Mouse (Mus musculus) thymus, postnatal 36 days (tissue): ENCODE data around the gene Mcu.

Source experiments
- DNase-seq, 2 experiments: peaks; one replicate each; pipeline ENCODE4 v3.0.0; 2022; ENCODE audit warnings: mixed read lengths in 2 of 2

Gene Mcu

GRCm38 (mm10) chr10:59616522-59616921 lies at the start of gene Mcu:
Gene Mcu (minus strand): TSS chr10:59616692.
- DNase-seq = peak; percentile 94 to 95

- DNase-seq = no peak
Measured at GRCm38 (mm10) chr10:59665503-59666291, 49.2 kb upstream of the Mcu start.

GRCm38 (mm10) chr10:59664765-59665164 lies 48.3 kb upstream of the Mcu start:
- no peak for DNase-seq

GRCm38 (mm10) chr10:59656799-59657198 lies 40.3 kb upstream of the Mcu start:
- peak in 1 of 2 experiments; percentile 8 for DNase-seq

GRCm38 (mm10) chr10:59646821-59647378 lies 30.4 kb upstream of the Mcu start:
- no peak for DNase-seq

- DNase-seq = no peak
Measured at GRCm38 (mm10) chr10:59645153-59645552, 28.7 kb upstream of the Mcu start.

- no peak for DNase-seq
Measured at GRCm38 (mm10) chr10:59644710-59645109, 28.2 kb upstream of the Mcu start.

GRCm38 (mm10) chr10:59643645-59644044 lies 27.2 kb upstream of the Mcu start:
- peak; percentile 4 to 20 for DNase-seq

- no peak for DNase-seq
Measured at GRCm38 (mm10) chr10:59642659-59643377, 26.3 kb upstream of the Mcu start.

- no peak for DNase-seq
Measured at GRCm38 (mm10) chr10:59638576-59638975, 22.1 kb upstream of the Mcu start.

- no peak for DNase-seq
Measured at GRCm38 (mm10) chr10:59637596-59638124, 21.2 kb upstream of the Mcu start.

- no peak for DNase-seq
Measured at GRCm38 (mm10) chr10:59636751-59637533, 20.4 kb upstream of the Mcu start.

GRCm38 (mm10) chr10:59636048-59636447 lies 19.6 kb upstream of the Mcu start:
- no peak for DNase-seq

- DNase-seq = no peak
Measured at GRCm38 (mm10) chr10:59629506-59629782, 13.0 kb upstream of the Mcu start.

GRCm38 (mm10) chr10:59628641-59629505 lies 12.4 kb upstream of the Mcu start:
- DNase-seq = no peak

- peak; percentile 48 to 68 for DNase-seq
Measured at GRCm38 (mm10) chr10:59623496-59623895, 7.0 kb upstream of the Mcu start.

GRCm38 (mm10) chr10:59621355-59621754 lies 4.9 kb upstream of the Mcu start:
- DNase-seq = no peak

GRCm38 (mm10) chr10:59617776-59618175 lies 1.3 kb upstream of the Mcu start:
- DNase-seq = no peak

GRCm38 (mm10) chr10:59615981-59616520 lies 441 bp downstream of the Mcu start, which contains the start of gene Gm10322:
Gene Gm10322 (plus strand): TSS chr10:59616063.
- DNase-seq = peak; percentile 72 to 77

GRCm38 (mm10) chr10:59615411-59615810 lies 1.1 kb downstream of the Mcu start:
- no peak for DNase-seq

GRCm38 (mm10) chr10:59614141-59614540 lies 2.4 kb downstream of the Mcu start:
- no peak for DNase-seq

- DNase-seq = no peak
Measured at GRCm38 (mm10) chr10:59613276-59613675, 3.2 kb downstream of the Mcu start.
